Mouse (Mus musculus) ES-CJ7 (cell line): ENCODE measurements around the gene Rffl.
A peak's percentile ranks its signal among the peaks of the same experiment; 100 is the strongest.

Source experiments
- DNase-seq: peaks from one replicate; pipeline ENCODE4 v3.0.0; 2011; ENCODE audit warnings: low read depth, low spot score

Rffl gene

GRCm38 (mm10) chr11:82871031-82871446 is at the start of gene Rffl:
Gene Rffl (minus strand): TSS chr11:82871210.
- DNase-seq = peak; percentile 94

- DNase-seq = no peak
These were observed 49.8 kb upstream of the Rffl start for GRCm38 (mm10) chr11:82920768-82921167.

- peak; percentile 86 for DNase-seq
These were observed 43.8 kb upstream of the Rffl start for GRCm38 (mm10) chr11:82914711-82915352.

GRCm38 (mm10) chr11:82910679-82911389 is 39.8 kb upstream of the Rffl start:
- no peak for DNase-seq

- no peak for DNase-seq
These were observed 39.2 kb upstream of the Rffl start, which contains the start of gene Unc45b for GRCm38 (mm10) chr11:82910250-82910649. Gene Unc45b (plus strand): TSS chr11:82910550.

GRCm38 (mm10) chr11:82908608-82908989 is 37.6 kb upstream of the Rffl start:
- no peak for DNase-seq

- DNase-seq = peak; percentile 91
These were observed 36.9 kb upstream of the Rffl start, which contains the start of gene Nle1 for GRCm38 (mm10) chr11:82907651-82908607. Gene Nle1 (minus strand): TSS chr11:82908411.

GRCm38 (mm10) chr11:82905816-82906215 is 34.8 kb upstream of the Rffl start:
- no peak for DNase-seq

GRCm38 (mm10) chr11:82904952-82905351 is 33.9 kb upstream of the Rffl start:
- no peak for DNase-seq

- DNase-seq = no peak
These were observed 30.7 kb upstream of the Rffl start for GRCm38 (mm10) chr11:82901606-82902310.

- DNase-seq = no peak
These were observed 28.7 kb upstream of the Rffl start for GRCm38 (mm10) chr11:82899720-82900119.

- DNase-seq = no peak
These were observed 26.5 kb upstream of the Rffl start for GRCm38 (mm10) chr11:82897478-82897877.

- no peak for DNase-seq
These were observed 20.9 kb upstream of the Rffl start, which contains the start of gene Fndc8 for GRCm38 (mm10) chr11:82891936-82892335. Gene Fndc8 (plus strand): TSS chr11:82892124.

GRCm38 (mm10) chr11:82890342-82890762 is 19.3 kb upstream of the Rffl start, which contains the start of gene Rad51d:
Gene Rad51d (minus strand): TSS chr11:82890614.
- DNase-seq = peak; percentile 93

- DNase-seq = no peak
These were observed 18.7 kb upstream of the Rffl start for GRCm38 (mm10) chr11:82889524-82890341.

- DNase-seq = no peak
These were observed 17.5 kb upstream of the Rffl start for GRCm38 (mm10) chr11:82888491-82888946.

GRCm38 (mm10) chr11:82886559-82886958 is 15.5 kb upstream of the Rffl start:
- DNase-seq = peak; percentile 52

GRCm38 (mm10) chr11:82883180-82883579 is 12.2 kb upstream of the Rffl start:
- DNase-seq = peak; percentile 50

- no peak for DNase-seq
These were observed 6.8 kb upstream of the Rffl start for GRCm38 (mm10) chr11:82877726-82878344.

- peak; percentile 64 for DNase-seq
These were observed 4.6 kb upstream of the Rffl start for GRCm38 (mm10) chr11:82875631-82876030.
